Mouse (Mus musculus) forebrain, embryonic 10.5 days (tissue): ENCODE data around the gene Etnk2. TPM values are rescaled to one million over a fixed set of nuclear protein-coding genes. Genes with fewer than 3 reads are reported as not detected.

ENCODE experiments used
- DNase-seq: peaks from one replicate; pipeline ENCODE4 v3.0.0-alpha.2; 2017; ENCODE audit warnings: low spot score; ENCODE audit errors: extremely low spot score
- H3K27ac ChIP-seq: fragments of 300-500 bp; sonication (generic); 2 replicates; pipeline ENCODE4 v1.5.1; 2016; ENCODE audit warnings: mild to moderate bottlenecking
- H3K27me3 ChIP-seq: fragments of 300-500 bp; sonication (generic); 2 replicates; pipeline ENCODE4 v1.6.1; 2016; ENCODE audit warnings: mild to moderate bottlenecking; ENCODE audit not compliant: poor library complexity, severe bottlenecking
- H3K36me3 ChIP-seq: fragments of 300-500 bp; sonication (generic); replicated peaks from 2 replicates; pipeline ENCODE4 v1.6.1; 2016; ENCODE audit warnings: mild to moderate bottlenecking, moderate library complexity
- H3K4me1 ChIP-seq: fragments of 300-500 bp; sonication (generic); 2 replicates; pipeline ENCODE4 v1.6.1; 2016
- H3K4me3 ChIP-seq: fragments of 300-500 bp; sonication (generic); 2 replicates; pipeline ENCODE4 v1.5.1; 2016; ENCODE audit warnings: mild to moderate bottlenecking, moderate library complexity
- H3K9me3 ChIP-seq: fragments of 300-500 bp; sonication (generic); 2 replicates; pipeline ENCODE4 v1.6.1; 2016; ENCODE audit warnings: mild to moderate bottlenecking, moderate library complexity
- WGBS: fragments of 180-500 bp; shearing (Covaris S2); methylation state at CpG from one replicate; pipeline ENCODE4 v1.1.7; 2016; 5-methylcytosine and 5-hydroxymethylcytosine counted together
- polyA plus RNA-seq: library from polyadenylated mRNA; unstranded; fragments of >200 nt; fragmentation: Nextera tagmentation; extraction: Ambion mirVana; gene quantifications from 2 replicates; pipeline ENCODE4 v1.2.1, GENCODE M21; 2016

Gene Etnk2
- polyA plus RNA-seq, 1 experiment from 2014 or later, result 1.7 TPM

DNA sequence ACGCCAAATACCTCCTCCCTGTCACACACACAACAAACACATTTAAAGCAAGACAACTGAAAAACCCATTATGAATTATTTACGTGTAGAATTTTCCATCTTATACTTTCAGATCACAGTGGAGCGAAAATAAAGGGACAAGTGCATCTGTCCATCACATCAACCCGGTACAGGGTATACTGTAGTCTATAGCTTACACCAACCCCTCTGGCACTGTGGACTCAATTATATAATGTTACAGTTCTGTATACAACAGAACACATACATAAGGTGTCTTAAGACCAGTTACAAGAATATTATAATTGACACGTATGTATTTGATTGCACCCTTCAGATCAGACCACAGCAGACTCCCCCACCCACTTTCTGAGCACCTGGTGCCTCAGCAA lies 33.7 kb downstream of the Etnk2 start:
- 66% methylated on average over 5 of the region's 5 CpGs for WGBS
- Histone ChIP-seq H3K9me3 (no peaks in the 10 kb centered on the region), H3K27ac (peak overlapping the region; percentile 86)

DNA sequence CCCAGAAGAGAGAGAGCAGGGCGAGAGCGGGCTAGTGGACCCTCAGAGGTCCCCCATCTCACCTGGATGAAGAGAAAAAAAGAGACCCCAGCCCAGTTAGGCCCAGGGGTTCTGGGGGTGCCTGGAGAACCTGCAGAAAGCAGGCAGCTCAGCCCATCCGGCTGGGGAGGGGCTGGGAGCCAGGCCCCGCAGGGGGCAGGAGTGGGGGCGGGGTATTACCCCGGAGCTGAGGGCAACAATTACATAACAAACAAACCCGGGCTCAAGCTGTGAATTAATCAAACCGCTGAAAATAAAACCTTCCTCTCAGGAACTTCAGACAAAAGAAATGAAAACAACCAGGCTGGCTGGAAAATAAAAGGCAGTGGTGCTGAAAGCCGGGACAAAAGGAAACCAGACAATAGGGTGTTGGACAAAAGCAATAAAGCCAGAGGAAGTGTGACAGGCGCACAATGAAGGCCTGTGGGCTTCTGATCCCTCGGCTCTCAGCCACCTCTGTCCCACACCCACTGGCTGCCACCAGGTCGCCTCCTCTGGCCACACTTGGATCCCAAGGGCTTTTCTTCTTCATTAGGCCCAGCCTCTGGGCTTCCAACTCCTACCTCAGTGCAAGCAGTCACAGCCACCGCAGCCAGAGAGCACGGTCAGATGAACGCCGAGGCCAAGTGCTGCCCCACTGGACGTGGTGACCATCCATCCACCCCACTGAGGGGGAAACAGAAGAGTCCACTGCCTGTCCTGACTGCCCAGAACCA lies 34.3 kb downstream of the Etnk2 start:
- peak; percentile 72 for DNase-seq
- Histone ChIP-seq H3K4me3 (peak overlapping the region; percentile 27), H3K27me3 (peaks cover 75% of the 10 kb centered on the region), H3K27ac (peak overlapping the region; percentile 86), H3K36me3 (peaks cover 19% of the 10 kb centered on the region), H3K9me3 (no peaks in the 10 kb centered on the region), H3K4me1 (peaks cover 69% of the 10 kb centered on the region)
- 5% methylated on average over 17 of the region's 17 CpGs for WGBS

More for the DNA sequence above, 33.7 kb downstream of the Etnk2 start:
- Histone ChIP-seq H3K4me3 (no peak overlapping the region; the same call in 1 of the 2 replicates), H3K4me1 (peaks cover 69% of the 10 kb centered on the region), H3K27me3 (peaks cover 71% of the 10 kb centered on the region), H3K36me3 (peaks cover 25% of the 10 kb centered on the region)
- no peak for DNase-seq

DNA sequence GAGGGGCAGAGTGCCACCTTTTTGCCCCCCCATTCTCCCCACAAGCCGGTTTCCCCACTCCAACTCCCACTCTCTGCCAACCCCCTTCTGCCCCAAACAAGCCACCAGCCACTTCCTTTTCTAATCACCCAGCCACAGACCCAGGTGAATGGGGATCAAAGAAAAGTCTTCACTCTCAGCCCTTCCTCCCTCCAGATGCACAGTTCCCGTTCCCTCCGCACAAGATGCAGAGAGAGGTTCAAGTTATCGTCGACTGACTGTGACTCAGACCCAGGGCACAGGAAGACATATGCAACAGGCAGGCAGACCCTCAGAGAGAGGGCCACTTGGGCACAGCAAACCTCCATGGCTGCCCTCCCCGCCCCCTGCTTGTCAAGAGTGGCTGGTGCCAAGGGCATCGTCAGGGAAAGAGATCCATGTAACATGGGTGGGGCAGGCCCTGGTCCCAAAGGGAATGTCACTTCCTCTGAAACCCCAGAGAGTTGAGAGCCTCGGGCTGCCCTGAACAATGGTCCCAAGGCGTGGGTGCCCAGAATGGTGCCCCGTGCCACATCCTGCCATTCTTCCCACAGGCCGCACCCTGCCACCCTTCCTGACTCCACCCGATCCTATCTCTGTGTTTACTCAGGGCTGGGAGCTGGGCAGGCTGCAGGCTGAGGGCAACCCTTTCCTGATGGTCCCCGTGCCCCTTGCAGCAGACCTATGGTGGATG lies 36.8 kb downstream of the Etnk2 start:
- Histone ChIP-seq H3K27me3 (peaks cover 63% of the 10 kb centered on the region), H3K27ac (no peak overlapping the region), H3K9me3 (no peaks in the 10 kb centered on the region), H3K4me3 (no peak overlapping the region), H3K4me1 (peaks cover 50% of the 10 kb centered on the region), H3K36me3 (peaks cover 9% of the 10 kb centered on the region)
- 83% methylated on average over 13 of the region's 13 CpGs for WGBS
- DNase-seq, result no peak

DNA sequence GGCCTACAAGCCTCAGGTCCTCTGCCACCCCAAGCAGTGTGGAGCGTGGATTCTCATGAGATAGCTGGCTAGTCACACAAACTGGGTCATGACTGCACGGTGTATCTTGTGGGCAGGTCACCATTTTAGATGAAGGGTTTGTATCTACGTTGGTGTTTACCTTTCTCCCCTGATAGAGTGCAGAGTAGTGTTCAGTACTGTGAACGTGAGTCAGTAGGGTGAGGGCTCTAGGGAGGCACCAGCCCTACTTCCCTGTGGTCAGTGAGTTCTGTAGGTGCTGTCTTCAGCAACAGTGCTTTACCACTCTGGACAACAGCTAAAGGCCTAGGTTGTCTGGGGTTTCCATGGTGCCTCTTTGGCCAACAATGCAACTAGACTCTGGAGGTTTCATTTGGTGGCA lies 40.6 kb downstream of the Etnk2 start:
- WGBS, result 89% methylated on average over 4 of the region's 4 CpGs
- H3K27ac ChIP-seq, result no peak overlapping the region

DNA sequence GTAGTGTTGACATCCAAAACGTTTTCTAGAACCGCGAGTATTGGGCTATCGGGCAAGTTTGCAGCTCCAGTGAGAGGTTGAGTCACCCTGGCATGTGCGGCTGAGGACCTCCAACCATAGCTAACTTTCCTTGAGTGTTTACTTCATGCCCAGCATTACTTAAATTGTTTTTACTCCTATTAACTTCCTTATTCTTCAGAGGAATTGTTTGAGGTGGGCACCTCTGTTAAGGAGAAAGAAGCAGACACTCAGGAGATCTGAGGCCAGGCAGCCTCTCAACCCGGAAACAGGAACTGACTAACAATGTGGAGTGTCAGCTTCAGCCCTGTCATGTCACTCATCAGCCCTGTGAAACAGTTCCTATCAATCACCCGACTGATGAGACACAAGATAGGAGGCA lies 43.2 kb downstream of the Etnk2 start:
- WGBS, result 87% methylated on average over 7 of the region's 7 CpGs

More for the DNA sequence above, 40.6 kb downstream of the Etnk2 start:
- peaks cover 34% of the 10 kb centered on the region for H3K27me3 ChIP-seq
- peaks cover 46% of the 10 kb centered on the region for H3K4me1 ChIP-seq
- peaks cover 21% of the 10 kb centered on the region for H3K36me3 ChIP-seq
- 0 out of 2 replicates have a peak, but pooled peaks cover 5% of the 10 kb centered on the region for H3K9me3 ChIP-seq
- no peak for DNase-seq
- H3K4me3 ChIP-seq, result no peak overlapping the region

DNA sequence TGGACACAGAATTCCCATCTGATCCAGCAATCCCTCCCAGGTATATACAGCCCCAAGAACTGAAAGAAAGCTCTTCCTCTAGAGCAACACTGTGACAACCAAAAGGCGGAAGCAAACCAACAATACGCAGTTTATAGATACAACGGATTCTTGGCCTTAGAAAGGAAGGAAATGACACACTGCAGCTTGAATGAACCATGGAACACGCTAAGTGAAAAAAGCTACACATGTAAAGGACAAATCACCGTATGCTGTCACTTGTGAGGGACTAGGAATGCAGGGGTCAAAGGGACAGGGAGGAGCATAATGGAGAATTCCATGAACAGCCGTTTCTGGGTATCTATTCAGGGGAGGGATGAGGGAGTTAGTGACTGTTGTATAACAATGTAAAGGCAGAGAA lies 44.1 kb downstream of the Etnk2 start:
- Histone ChIP-seq H3K36me3 (peaks cover 12% of the 10 kb centered on the region), H3K27ac (peak overlapping the region; percentile 66), H3K4me1 (peaks cover 62% of the 10 kb centered on the region), H3K27me3 (0 out of 2 replicates have a peak, but pooled peaks cover under 1% of the 10 kb centered on the region), H3K9me3 (0 out of 2 replicates have a peak, but pooled peaks cover 5% of the 10 kb centered on the region), H3K4me3 (no peak overlapping the region)
- DNase-seq, result no peak
- WGBS, result 64% methylated on average over 6 of the region's 6 CpGs

More for the DNA sequence above, 43.2 kb downstream of the Etnk2 start:
- peak overlapping the region; percentile 66 for H3K27ac ChIP-seq
- DNase-seq, result no peak
- H3K36me3 ChIP-seq, result peaks cover 16% of the 10 kb centered on the region
- peaks cover 53% of the 10 kb centered on the region for H3K4me1 ChIP-seq
- H3K4me3 ChIP-seq, result no peak overlapping the region
- 0 out of 2 replicates have a peak, but pooled peaks cover 8% of the 10 kb centered on the region for H3K27me3 ChIP-seq
- H3K9me3 ChIP-seq, result 0 out of 2 replicates have a peak, but pooled peaks cover 5% of the 10 kb centered on the region

DNA sequence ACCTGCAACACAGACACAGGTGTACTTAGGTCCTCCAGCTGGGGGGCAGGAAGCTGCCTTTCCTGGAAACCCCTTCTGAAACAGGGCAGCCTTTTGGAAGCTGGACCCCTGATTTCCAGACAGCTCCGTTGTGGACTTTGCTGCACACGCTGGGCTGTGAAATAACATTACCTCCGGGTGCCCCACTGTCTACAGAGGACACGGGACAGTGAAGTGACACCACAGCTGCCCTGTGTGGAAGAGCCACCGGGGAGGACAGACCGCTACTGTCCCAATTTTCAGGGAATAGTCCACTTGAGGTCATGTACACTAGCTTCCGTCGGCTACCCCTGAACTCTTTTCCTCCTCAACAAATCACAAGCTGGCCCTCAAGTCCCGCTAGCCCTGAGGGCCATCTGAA lies 44.9 kb downstream of the Etnk2 start:
- WGBS, result 42% methylated on average over 9 of the region's 9 CpGs

DNA sequence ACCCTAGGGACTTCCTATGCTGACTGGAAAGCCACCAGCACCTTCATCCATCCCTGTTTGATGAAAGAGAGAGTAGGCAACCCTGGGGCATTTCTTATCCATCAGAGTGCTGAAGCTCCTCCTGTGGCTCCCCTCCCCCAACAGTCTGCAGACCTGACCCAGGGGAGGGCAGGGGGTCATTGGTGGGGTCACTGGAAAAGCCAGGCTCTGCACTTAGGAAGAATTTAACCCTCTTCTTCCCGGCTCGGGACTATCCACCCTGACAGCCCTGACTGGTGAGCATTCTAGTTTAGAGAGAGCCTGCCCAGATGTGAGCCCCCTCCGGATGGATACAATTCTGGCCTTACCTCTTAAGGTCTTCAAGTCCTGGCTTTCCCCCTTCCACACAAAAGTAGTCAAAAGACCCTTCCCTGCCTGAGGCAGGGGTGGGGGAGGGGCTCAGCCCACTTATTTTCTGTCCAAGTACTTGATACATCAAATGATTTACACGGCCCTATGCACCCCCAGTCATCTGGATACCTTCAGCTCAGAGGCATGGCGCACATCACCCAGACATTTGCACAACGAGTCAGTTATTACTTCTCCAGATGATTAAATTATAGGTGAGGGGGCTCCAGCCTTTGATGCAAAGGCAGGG lies 45.6 kb downstream of the Etnk2 start:
- Histone ChIP-seq H3K27ac (peak overlapping the region; percentile 74), H3K36me3 (peaks cover 12% of the 10 kb centered on the region), H3K4me3 (peak overlapping the region; percentile 23), H3K9me3 (0 out of 2 replicates have a peak, but pooled peaks cover 5% of the 10 kb centered on the region), H3K4me1 (peaks cover 77% of the 10 kb centered on the region), H3K27me3 (no peaks in the 10 kb centered on the region)
- 8% methylated on average over 6 of the region's 6 CpGs for WGBS
- peak; percentile 61 for DNase-seq

More for the DNA sequence above, 44.9 kb downstream of the Etnk2 start:
- Histone ChIP-seq H3K27ac (peak overlapping the region; percentile 74), H3K4me3 (no peak overlapping the region), H3K4me1 (peaks cover 71% of the 10 kb centered on the region), H3K27me3 (no peaks in the 10 kb centered on the region), H3K9me3 (0 out of 2 replicates have a peak, but pooled peaks cover 5% of the 10 kb centered on the region), H3K36me3 (peaks cover 12% of the 10 kb centered on the region)
- DNase-seq, result no peak

DNA sequence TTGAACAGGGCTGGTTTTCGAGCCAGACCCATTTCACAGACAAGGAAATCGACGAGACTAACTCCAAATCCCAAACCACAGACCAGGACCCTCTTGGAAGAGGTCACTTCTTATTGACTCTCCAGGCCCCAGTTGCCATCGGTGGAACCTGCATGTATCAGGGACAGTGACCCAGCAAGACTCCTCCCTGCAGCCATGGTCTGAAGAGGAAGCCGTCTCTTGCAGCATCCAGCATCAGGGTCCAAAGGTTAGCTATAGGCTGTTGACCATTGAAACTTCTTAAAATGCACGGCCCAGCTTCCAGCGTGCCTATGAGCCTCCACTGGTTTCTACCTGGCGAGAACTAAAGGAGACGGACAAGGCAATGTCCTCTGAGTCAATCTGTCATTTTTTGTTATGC lies 46.4 kb downstream of the Etnk2 start:
- H3K27ac ChIP-seq, result peak overlapping the region; percentile 74
- no peak for DNase-seq

DNA sequence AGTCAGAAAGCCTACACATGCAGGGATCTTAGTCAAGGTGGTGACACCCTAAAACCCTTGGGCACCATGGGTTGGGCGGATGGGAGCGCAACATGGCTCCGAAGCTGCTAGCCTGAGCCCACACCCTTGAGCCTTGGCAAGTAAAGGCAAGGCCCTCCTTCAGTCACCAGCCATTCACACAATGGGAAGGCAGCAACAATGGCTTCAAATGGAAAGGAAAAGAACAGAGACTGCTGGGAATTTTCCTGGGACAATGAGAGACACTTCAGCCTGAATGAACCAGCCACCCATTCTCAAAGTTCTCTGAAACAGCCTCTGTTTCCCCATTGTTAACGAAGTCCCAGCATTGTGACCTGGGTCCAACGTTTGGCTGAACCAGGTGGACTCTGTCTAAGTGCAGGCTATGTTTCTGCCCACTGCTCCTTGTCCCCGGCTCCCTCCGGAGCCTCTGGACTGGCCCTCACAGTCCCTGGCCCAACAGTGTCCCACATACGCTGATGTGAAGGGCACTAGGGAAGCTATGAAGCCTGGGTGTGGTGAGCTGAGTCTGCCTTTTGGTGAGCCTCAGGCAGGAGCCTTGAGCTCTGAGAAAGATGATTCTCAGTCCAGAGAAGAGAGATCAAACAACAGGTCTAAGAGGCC lies 48.3 kb downstream of the Etnk2 start:
- Histone ChIP-seq H3K4me3 (no peak overlapping the region), H3K36me3 (peaks cover 9% of the 10 kb centered on the region), H3K27me3 (no peaks in the 10 kb centered on the region), H3K27ac (peak overlapping the region; percentile 74), H3K4me1 (peaks cover 98% of the 10 kb centered on the region), H3K9me3 (no peaks in the 10 kb centered on the region)
- WGBS, result 70% methylated on average over 8 of the region's 8 CpGs
- no peak for DNase-seq

More for the DNA sequence above, 46.4 kb downstream of the Etnk2 start:
- Histone ChIP-seq H3K27me3 (no peaks in the 10 kb centered on the region), H3K4me3 (no peak overlapping the region), H3K36me3 (peaks cover 12% of the 10 kb centered on the region), H3K4me1 (peaks cover 85% of the 10 kb centered on the region), H3K9me3 (0 out of 2 replicates have a peak, but pooled peaks cover 5% of the 10 kb centered on the region)
- 69% methylated on average over 9 of the region's 9 CpGs for WGBS

DNA sequence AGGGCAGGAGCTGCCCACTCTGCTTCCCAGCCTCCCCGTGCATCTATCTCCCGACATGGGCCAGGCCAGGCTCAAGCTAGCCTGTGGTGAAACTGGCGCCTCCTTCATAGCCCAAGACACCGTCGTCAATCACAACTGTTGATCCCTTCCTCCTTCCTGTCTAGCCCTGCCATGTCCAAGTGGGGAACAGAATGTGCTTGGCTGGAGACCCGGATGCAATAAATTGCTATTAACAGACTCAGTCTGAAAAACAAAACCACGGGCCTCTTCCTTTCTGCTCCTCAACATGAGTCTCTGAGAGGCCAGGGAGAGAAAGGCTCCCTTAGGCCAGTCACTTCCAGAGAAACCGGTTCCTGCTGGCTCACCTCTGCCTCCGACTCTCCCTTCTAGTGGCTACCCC lies 49.6 kb downstream of the Etnk2 start:
- DNase-seq, result no peak
- Histone ChIP-seq H3K4me3 (no peak overlapping the region), H3K9me3 (no peaks in the 10 kb centered on the region), H3K4me1 (peaks cover 98% of the 10 kb centered on the region), H3K27me3 (no peaks in the 10 kb centered on the region), H3K27ac (peak overlapping the region; percentile 74; the same call in 1 of the 2 replicates), H3K36me3 (peaks cover 5% of the 10 kb centered on the region; the same call in 1 of the 2 replicates)
- 86% methylated on average over 9 of the region's 9 CpGs for WGBS

DNA sequence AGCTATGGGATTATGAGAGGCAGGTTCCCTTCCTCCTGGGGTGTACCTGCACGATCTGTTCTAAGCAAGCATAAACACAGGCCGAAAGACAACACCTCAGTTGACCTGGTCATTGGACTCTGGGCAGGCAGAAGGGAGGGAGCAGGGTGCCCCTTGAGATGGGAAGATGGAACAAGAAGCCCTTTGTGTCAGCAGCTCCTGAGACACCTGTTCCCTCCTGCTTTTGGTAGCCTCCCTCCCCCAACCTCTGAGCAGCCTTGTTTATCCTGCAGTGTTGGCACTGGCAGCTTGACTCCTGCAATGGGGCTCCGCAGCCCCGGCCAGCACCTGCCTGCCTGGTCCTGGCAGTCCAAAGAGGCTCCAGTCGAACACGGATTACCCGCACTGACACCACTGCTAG lies 51.7 kb downstream of the Etnk2 start:
- 59% methylated on average over 7 of the region's 7 CpGs for WGBS
- Histone ChIP-seq H3K4me1 (peaks cover 96% of the 10 kb centered on the region), H3K9me3 (no peaks in the 10 kb centered on the region), H3K36me3 (peaks cover 5% of the 10 kb centered on the region; the same call in 1 of the 2 replicates), H3K27ac (peak overlapping the region; percentile 48; the same call in 1 of the 2 replicates), H3K4me3 (no peak overlapping the region), H3K27me3 (no peaks in the 10 kb centered on the region)
- no peak for DNase-seq
